Mouse (Mus musculus) liver, adult 2 months (tissue): ENCODE data around the gene Creb3l2. TPM values are rescaled to one million over a fixed set of nuclear protein-coding genes. Genes with fewer than 3 reads are reported as not detected.

Source experiments
- DNase-seq: peaks from one replicate; pipeline ENCODE4 v3.0.0-alpha.2; 2011; ENCODE audit warnings: low read depth, low spot score; ENCODE audit errors: extremely low read depth
- H3K27ac ChIP-seq: fragments of 200-500 bp; replicated peaks from 2 replicates; pipeline ENCODE4 v1.5.1; 2012; ENCODE audit warnings: low read depth, mild to moderate bottlenecking, control low read depth, inconsistent platforms, low read length; ENCODE audit not compliant: insufficient read depth
- H3K27me3 ChIP-seq: fragments of 200-500 bp; 2 replicates; pipeline ENCODE4 v1.6.1; 2012; ENCODE audit warnings: mild to moderate bottlenecking, moderate library complexity, low read length, inconsistent platforms; ENCODE audit not compliant: control insufficient read depth, insufficient read depth
- H3K36me3 ChIP-seq: fragments of 200-500 bp; 2 replicates; pipeline ENCODE4 v1.6.1; 2012; ENCODE audit warnings: low read length, inconsistent platforms; ENCODE audit not compliant: control insufficient read depth, insufficient read depth
- H3K4me1 ChIP-seq: fragments of 200-500 bp; 2 replicates; pipeline ENCODE4 v1.6.1; 2011; ENCODE audit warnings: low read length; ENCODE audit not compliant: control insufficient read depth, insufficient read depth
- H3K4me3 ChIP-seq: fragments of 200-500 bp; 2 replicates; pipeline ENCODE4 v1.5.1; 2011; ENCODE audit warnings: low read depth, mild to moderate bottlenecking, control low read depth, low read length, moderate library complexity; ENCODE audit not compliant: insufficient read depth
- H3K79me2 ChIP-seq: fragments of 200-500 bp; 2 replicates; pipeline ENCODE4 v1.6.1; 2012; ENCODE audit warnings: inconsistent platforms, mild to moderate bottlenecking, low read length, moderate library complexity; ENCODE audit not compliant: control insufficient read depth, insufficient read depth
- H3K9ac ChIP-seq: fragments of 200-500 bp; 2 replicates; pipeline ENCODE4 v1.6.1; 2012; ENCODE audit warnings: low read depth, mild to moderate bottlenecking, control low read depth, inconsistent platforms, low read length
- CTCF ChIP-seq: fragments of 200-500 bp; IDR thresholded peaks from 2 replicates; pipeline ENCODE4 v1.5.1; 2011; ENCODE audit warnings: low read depth, low read length, control low read depth
- POLR2A ChIP-seq: fragments of 200-500 bp; IDR thresholded peaks from 2 replicates; pipeline ENCODE4 v1.6.1; 2011; ENCODE audit warnings: low read length, control low read depth; ENCODE audit not compliant: insufficient read depth; ENCODE audit errors: extremely low read depth
- WGBS: fragments of 180-500 bp; shearing (Covaris S2); methylation state at CpG from one replicate; pipeline ENCODE4 v1.1.7; 2018; 5-methylcytosine and 5-hydroxymethylcytosine counted together
- polyA plus RNA-seq: library from polyadenylated mRNA; depleted of rRNA; stranded (reverse); fragments of >200 nt; gene quantifications from 2 replicates; pipeline ENCODE4 v1.2.3, GENCODE M21; 2012
- total RNA-seq: library from RNA; depleted of rRNA; stranded (reverse); fragments of >200 nt; gene quantifications from 2 replicates; pipeline ENCODE4 v1.2.3, GENCODE M21; 2014

The Creb3l2 gene
- total and polyA plus RNA-seq, 2 experiments: 2.7 to 6.6 TPM

DNA sequence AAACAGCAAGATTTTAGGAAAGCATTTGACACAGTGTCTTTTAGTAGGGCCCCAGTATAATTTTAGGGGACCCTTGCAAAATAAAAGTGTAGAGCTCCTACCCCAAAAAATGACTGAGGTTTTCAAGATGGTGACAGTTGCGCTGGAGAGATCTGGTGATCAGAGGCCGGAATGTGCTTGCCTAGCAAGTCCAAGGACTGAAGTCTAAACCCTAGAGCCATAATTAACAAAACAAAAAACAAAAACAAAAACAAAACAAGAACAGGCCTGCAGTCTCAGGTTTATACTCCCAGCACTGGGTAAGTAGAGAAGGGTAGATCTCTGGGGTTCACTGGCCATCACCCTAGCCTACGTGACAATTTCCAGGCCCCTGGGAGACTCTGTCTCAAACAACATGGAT is 3.4 kb downstream of the Creb3l2 start:
- Histone ChIP-seq H3K4me1 (peaks cover 24% of the 10 kb centered on the region), H3K36me3 (0 out of 2 replicates have a peak, but pooled peaks cover 3% of the 10 kb centered on the region), H3K27ac (no peak overlapping the region), H3K9ac (no peak overlapping the region), H3K4me3 (no peak overlapping the region), H3K27me3 (no peaks in the 10 kb centered on the region), H3K79me2 (peaks cover 39% of the 10 kb centered on the region)
- 93% methylated on average over 3 of the region's 3 CpGs for WGBS
- TF ChIP-seq CTCF (no peak), POLR2A (no peak)
- DNase-seq: no peak

DNA sequence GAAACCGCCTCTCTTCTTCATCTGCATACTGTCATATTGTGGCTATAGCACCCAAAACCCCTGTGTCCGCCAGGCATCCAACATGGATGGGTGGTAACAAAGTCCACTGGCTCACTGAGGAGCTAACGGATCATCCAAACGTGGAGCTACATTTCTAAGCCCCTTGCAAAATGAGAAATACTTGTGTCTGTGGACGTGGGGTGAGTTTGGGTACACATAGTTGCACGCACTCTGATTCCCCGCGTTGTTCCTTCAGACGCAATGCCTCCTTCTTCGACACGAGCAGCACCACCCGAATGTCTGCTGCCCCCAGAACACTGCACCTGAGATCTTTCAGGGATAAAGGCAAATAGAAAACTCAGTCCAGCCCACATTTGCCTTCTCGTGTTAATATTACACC is 4.9 kb downstream of the Creb3l2 start:
- DNase-seq: no peak
- Histone ChIP-seq H3K27me3 (no peaks in the 10 kb centered on the region), H3K79me2 (peaks cover 44% of the 10 kb centered on the region), H3K27ac (no peak overlapping the region), H3K4me1 (peaks cover 26% of the 10 kb centered on the region), H3K36me3 (0 out of 2 replicates have a peak, but pooled peaks cover 3% of the 10 kb centered on the region), H3K4me3 (no peak overlapping the region), H3K9ac (no peak overlapping the region)
- WGBS: 94% methylated on average over 13 of the region's 13 CpGs
- TF ChIP-seq POLR2A (no peak), CTCF (no peak)

DNA sequence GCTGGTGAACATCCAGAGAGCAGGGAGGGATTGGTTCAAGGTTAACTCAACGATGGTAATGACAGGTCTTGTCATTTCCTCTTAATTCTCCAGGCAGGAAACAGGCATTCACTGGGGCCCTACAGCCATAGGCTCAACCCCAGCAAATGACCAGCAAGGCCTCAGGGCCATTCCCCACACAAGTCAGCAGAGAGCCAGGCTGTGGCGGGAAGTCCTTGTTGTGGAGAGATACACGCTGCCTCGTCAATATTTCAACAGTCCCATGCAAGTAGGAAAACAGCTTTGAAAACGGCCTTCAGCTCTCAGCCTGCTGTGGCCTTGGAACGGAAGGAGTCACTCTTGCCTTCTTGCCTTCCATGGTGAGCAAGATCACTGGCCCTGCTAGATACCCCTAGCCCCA is 6.6 kb downstream of the Creb3l2 start:
- no peaks in the 10 kb centered on the region for H3K27me3 ChIP-seq
- WGBS: 44% methylated on average over 6 of the region's 6 CpGs
- no peak overlapping the region for H3K4me3 ChIP-seq
- 0 out of 2 replicates have a peak, but pooled peaks cover 3% of the 10 kb centered on the region for H3K36me3 ChIP-seq
- DNase-seq: no peak
- H3K4me1 ChIP-seq: peaks cover 26% of the 10 kb centered on the region
- H3K79me2 ChIP-seq: peaks cover 48% of the 10 kb centered on the region
- H3K27ac ChIP-seq: peak overlapping the region; percentile 5; the same call in 1 of the 2 replicates
- TF ChIP-seq POLR2A: no peak
- TF ChIP-seq CTCF: no peak
- H3K9ac ChIP-seq: no peak overlapping the region

DNA sequence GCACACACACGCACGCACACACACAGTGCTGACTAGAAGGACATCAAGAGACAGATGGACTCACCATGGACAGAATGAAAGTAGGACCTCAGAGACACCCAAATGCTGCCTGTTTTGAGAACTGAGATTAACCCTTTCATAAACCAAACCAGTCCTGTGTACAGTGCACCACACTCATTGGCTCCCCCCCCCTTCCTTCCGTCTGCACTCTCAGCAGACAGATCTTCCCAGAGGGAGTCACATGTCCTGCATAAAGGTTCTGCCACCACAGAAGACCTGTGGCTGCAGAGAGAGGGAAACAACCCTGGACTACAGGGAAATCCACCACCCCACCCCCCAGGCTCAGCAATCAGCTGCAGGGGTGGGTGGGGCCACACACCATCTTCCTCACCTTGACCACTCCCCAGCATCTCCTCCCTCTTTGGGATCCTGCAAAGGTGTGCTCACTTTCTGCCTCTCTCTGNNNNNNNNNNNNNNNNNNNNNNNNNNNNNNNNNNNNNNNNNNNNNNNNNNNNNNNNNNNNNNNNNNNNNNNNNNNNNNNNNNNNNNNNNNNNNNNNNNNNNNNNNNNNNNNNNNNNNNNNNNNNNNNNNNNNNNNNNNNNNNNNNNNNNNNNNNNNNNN is 12.0 kb downstream of the Creb3l2 start:
- peaks cover 23% of the 10 kb centered on the region for H3K4me1 ChIP-seq
- TF ChIP-seq POLR2A (no peak), CTCF (no peak)
- no peak for DNase-seq
- H3K27ac ChIP-seq: peak overlapping the region; percentile 57
- 86% methylated on average over 3 of the region's 3 CpGs for WGBS
- H3K4me3 ChIP-seq: no peak overlapping the region
- peak overlapping the region; percentile 6; the same call in 1 of the 2 replicates for H3K9ac ChIP-seq
- peaks cover 61% of the 10 kb centered on the region for H3K79me2 ChIP-seq
- no peaks in the 10 kb centered on the region for H3K27me3 ChIP-seq
- no peaks in the 10 kb centered on the region; the same call in none of the 2 replicates for H3K36me3 ChIP-seq

DNA sequence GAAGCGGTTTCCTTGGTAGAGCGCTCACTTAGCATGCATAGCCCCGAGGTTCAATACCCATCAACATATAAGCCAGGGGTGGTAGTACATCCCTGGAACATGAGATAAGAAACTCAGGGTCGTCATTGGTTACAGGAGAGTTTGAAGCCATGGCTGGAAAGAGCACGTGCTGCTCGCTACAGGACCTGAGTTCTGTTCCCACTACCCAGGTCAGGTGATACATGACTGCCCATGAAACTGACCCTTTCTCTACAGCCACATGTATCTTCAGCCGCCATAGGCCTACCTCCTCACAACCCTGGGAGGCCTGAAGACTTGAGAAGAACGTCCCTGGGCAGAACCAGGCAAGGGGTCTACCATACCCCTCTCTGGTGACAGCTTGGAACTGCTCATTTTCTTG is 13.0 kb downstream of the Creb3l2 start:
- H3K4me3 ChIP-seq: no peak overlapping the region
- no peaks in the 10 kb centered on the region for H3K27me3 ChIP-seq
- WGBS: 93% methylated on average over 8 of the region's 8 CpGs
- H3K36me3 ChIP-seq: no peaks in the 10 kb centered on the region; the same call in none of the 2 replicates
- peaks cover 15% of the 10 kb centered on the region for H3K4me1 ChIP-seq
- DNase-seq: no peak
- TF ChIP-seq CTCF (no peak), POLR2A (no peak)
- no peak overlapping the region for H3K9ac ChIP-seq
- no peak overlapping the region for H3K27ac ChIP-seq
- H3K79me2 ChIP-seq: peaks cover 63% of the 10 kb centered on the region

DNA sequence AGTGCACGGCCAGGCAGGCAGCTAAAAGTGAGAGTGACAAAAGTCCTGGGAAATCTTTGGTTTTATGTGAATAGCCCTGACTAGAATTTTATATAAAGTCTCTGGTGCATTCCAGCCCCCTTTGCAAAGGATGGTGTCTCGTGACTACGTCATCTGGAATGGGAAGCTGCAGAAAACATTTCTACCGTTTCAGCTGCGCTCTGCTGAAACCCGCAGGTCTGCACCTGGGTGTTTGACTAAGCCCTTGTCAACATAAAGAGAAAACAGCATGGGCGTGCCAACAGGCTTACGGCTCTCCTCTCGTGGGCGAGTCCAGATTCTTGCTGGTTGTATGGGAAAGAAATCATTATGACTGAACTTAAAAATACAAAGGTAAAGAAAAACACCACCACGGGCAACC is 13.9 kb downstream of the Creb3l2 start:
- TF ChIP-seq POLR2A: no peak
- no peak for TF ChIP-seq CTCF
- Histone ChIP-seq H3K79me2 (peaks cover 59% of the 10 kb centered on the region), H3K4me3 (no peak overlapping the region), H3K27ac (no peak overlapping the region), H3K4me1 (peaks cover 13% of the 10 kb centered on the region), H3K9ac (no peak overlapping the region), H3K27me3 (no peaks in the 10 kb centered on the region), H3K36me3 (no peaks in the 10 kb centered on the region; the same call in none of the 2 replicates)
- WGBS: 66% methylated on average over 11 of the region's 11 CpGs
- no peak for DNase-seq
